In genomic region chr13:91377972-91378371, GRCm38 (mm10) we compare ENCODE assay signal across 20 mouse cellular contexts.
"Had no signal": no experiment of that assay in that cellular context is flagged by ENCODE, and none has a peak within 500 bp of the region (broad histone marks: within the 10 kb centered on the region; RNA-seq: fewer than 3 reads in every experiment).

No protein-coding gene starts in this region.

- ATAC-seq: liver, postnatal 0 days; midbrain, embryonic 15.5 days had no signal

- H3K9me3 ChIP-seq: limb, embryonic 15.5 days; midbrain, embryonic 12.5 days; midbrain, embryonic 15.5 days; neural tube, embryonic 12.5 days; neural tube, embryonic 15.5 days had no signal

- H3K4me2 ChIP-seq: limb, embryonic 15.5 days; liver, embryonic 11.5 days; lung, embryonic 14.5 days; midbrain, embryonic 12.5 days; midbrain, embryonic 15.5 days; neural tube, embryonic 12.5 days; neural tube, embryonic 15.5 days had no signal

- DNase-seq: kidney, adult 2 months; kidney, postnatal 25 days; layer of hippocampus, adult 9-11 months; liver, postnatal 0 days; lung, embryonic 14.5 days; lung, postnatal 10 days; lung, postnatal 36 days; right cerebral cortex, adult 18-20 months; right cerebral cortex, postnatal 14 days; right cerebral cortex, postnatal 4 days; thymus, postnatal 36 days had no signal

- H3K27ac ChIP-seq: kidney, postnatal 0 days; layer of hippocampus, adult 2 months; limb, embryonic 15.5 days; liver, embryonic 14.5 days; midbrain, embryonic 12.5 days; midbrain, embryonic 15.5 days; neural tube, embryonic 12.5 days; neural tube, embryonic 15.5 days had no signal

- H3K36me3 ChIP-seq: limb, embryonic 15.5 days; midbrain, embryonic 12.5 days; midbrain, embryonic 15.5 days; neural tube, embryonic 12.5 days; neural tube, embryonic 15.5 days had no signal

- H3K27me3 ChIP-seq: limb, embryonic 15.5 days; midbrain, embryonic 12.5 days; midbrain, embryonic 15.5 days; neural tube, embryonic 12.5 days; neural tube, embryonic 15.5 days had no signal

- H3K9ac ChIP-seq: limb, embryonic 15.5 days; liver, embryonic 14.5 days; liver, postnatal 0 days; lung, embryonic 14.5 days; midbrain, embryonic 12.5 days; midbrain, embryonic 15.5 days; neural tube, embryonic 12.5 days; neural tube, embryonic 15.5 days had no signal

- H3K4me3 ChIP-seq: layer of hippocampus, adult 2 months; limb, embryonic 15.5 days; midbrain, embryonic 12.5 days; midbrain, embryonic 15.5 days; neural tube, embryonic 12.5 days; neural tube, embryonic 15.5 days had no signal
